Mouse (Mus musculus): ENCODE results near the gene Mad1l1. TPM values are rescaled to one million over a fixed set of nuclear protein-coding genes. Genes with fewer than 3 reads are reported as not detected.
"Not testable (repeated sequence)": the region's sequence is repeated elsewhere in the genome, so short reads cannot be mapped to it uniquely, and the experiment has no call there.

The Mad1l1 gene
- polyA plus RNA-seq, 1 experiment from 2014 or later: 44.1 TPM

DNA sequence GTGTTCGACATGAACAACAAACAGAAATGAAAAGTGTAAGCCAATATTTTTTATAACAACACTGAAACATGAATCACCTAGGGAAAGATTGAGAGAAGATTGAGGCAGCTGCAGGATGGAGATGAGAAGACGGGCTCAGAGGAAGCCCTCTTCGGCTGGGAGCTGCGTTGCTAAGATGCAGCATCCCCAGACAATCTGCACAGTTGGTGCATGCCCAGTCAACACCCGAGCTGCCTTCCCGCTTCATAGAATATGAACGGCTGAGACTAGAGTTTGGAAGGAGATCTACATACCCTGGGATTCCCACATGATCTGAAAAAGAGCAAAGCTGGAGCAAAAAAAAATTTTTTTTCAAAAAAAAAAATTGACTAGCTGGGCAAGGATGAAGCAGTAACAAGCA is 302.6 kb downstream of the Mad1l1 start:
- no peaks in the 10 kb centered on the region for H3K36me3 ChIP-seq
- H3K27me3 ChIP-seq (replicated peaks): no peaks in the 10 kb centered on the region
- no peaks in the 10 kb centered on the region for H3K9me3 ChIP-seq
- H3K9ac ChIP-seq: no peak overlapping the region
- peaks cover 5% of the 10 kb centered on the region; the same call in 1 of the 2 replicates for H3K4me1 ChIP-seq
- no peak overlapping the region for H3K4me2 ChIP-seq (replicated peaks)
- 88% methylated on average over 7 of the region's 7 CpGs for WGBS
- no peak overlapping the region for H3K4me3 ChIP-seq
- no peak overlapping the region for H3K27ac ChIP-seq
- ATAC-seq (ENCODE audit: low FRiP score, low read depth): no peak

DNA sequence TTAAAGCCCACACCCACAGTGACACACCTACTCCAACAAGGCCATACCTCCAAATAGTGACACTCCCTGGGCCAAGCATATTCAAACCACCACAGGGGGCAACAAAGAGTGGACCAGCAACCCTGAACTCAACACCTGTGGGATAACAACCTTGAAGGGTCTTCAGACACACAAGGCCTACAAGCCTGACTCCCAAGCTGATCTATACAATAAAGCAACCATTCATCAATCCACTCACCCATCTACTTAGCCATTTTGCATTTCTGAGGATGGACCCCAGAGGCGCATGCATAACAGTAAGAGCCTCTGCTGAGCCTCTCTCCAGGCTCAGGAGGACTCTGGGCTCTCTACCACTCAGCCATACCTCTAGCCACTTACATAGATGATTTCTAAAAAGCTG is 304.5 kb downstream of the Mad1l1 start:
- Histone ChIP-seq H3K27ac (no peak overlapping the region), H3K4me3 (no peak overlapping the region), H3K27me3 (replicated peaks) (no peaks in the 10 kb centered on the region), H3K4me1 (no peaks in the 10 kb centered on the region; the same call in 1 of the 2 replicates), H3K36me3 (no peaks in the 10 kb centered on the region), H3K4me2 (replicated peaks) (no peak overlapping the region), H3K9me3 (no peaks in the 10 kb centered on the region), H3K9ac (no peak overlapping the region)
- no peak for ATAC-seq (ENCODE audit: low FRiP score, low read depth)
- WGBS: 88% methylated on average over 1 of the region's 1 CpGs

DNA sequence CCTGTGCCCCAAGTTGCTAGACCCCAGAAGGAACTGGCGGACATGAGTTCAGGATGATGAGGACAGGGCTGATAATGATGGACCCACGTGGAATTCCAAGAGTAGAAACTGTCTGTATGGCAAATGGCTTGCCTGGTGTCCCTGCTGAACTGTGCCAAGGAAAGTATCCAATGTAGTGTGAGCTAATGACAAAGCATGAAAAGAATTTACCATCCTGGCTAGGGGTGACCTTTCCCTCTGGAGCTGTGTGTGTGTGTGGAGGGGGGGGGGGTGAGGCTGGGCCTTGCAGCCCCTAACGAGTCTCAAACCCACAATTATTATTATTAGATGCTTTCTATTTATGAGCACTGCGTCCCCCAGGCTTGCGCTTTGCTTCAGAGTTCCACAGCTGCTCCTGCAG is 307.7 kb downstream of the Mad1l1 start:
- no peak overlapping the region for H3K4me3 ChIP-seq
- H3K36me3 ChIP-seq: peaks cover 4% of the 10 kb centered on the region; the same call in 1 of the 2 replicates
- WGBS: 81% methylated on average over 5 of the region's 5 CpGs
- ATAC-seq (ENCODE audit: low FRiP score, low read depth): no peak
- H3K4me2 ChIP-seq (replicated peaks): no peak overlapping the region
- no peaks in the 10 kb centered on the region for H3K27me3 ChIP-seq (replicated peaks)
- no peaks in the 10 kb centered on the region; the same call in 1 of the 2 replicates for H3K4me1 ChIP-seq
- no peaks in the 10 kb centered on the region for H3K9me3 ChIP-seq
- no peak overlapping the region for H3K9ac ChIP-seq
- 0 out of 2 replicates have a peak overlapping the region, but pooled peaks have one; percentile 6 for H3K27ac ChIP-seq

DNA sequence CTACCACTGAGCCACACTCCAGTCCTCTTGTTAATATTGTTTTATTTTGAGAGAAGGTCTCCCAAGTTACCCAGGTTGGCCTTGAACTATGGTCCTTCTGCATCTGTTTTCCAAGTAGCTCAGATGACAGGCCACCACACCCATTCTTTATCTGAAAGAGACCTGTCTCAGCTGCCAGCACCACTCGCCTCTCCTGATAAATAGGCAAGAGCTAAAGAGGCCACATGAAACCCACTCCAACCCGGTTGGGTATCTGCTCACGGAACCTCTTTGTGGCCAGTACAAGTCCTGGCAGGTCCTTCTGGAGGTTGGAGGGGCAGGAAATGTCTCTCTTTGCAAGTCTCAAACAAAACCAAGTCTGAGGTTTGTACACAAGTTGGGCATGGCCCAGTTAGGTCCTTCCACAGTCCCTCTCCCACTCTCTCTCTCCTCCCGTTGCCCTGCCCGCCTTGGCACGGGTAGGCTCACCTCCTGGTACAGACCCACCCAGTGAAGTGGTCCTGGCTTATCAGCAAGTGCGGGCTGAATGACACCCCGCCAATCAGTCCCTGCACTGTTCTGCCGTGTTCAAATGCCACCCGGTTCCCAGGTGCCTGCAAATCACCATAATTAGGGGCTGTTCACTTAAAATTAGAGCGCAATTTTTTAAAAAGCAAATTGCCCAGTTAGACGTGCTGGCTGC is 308.9 kb downstream of the Mad1l1 start:
- Histone ChIP-seq H3K27ac (no peak overlapping the region), H3K4me2 (replicated peaks) (no peak overlapping the region), H3K36me3 (peaks cover 5% of the 10 kb centered on the region; the same call in 1 of the 2 replicates), H3K4me3 (no peak overlapping the region), H3K9me3 (no peaks in the 10 kb centered on the region), H3K9ac (no peak overlapping the region), H3K27me3 (replicated peaks) (no peaks in the 10 kb centered on the region), H3K4me1 (peaks cover 4% of the 10 kb centered on the region; the same call in 1 of the 2 replicates)
- no peak for ATAC-seq (ENCODE audit: low FRiP score, low read depth)
- 85% methylated on average over 12 of the region's 12 CpGs for WGBS

DNA sequence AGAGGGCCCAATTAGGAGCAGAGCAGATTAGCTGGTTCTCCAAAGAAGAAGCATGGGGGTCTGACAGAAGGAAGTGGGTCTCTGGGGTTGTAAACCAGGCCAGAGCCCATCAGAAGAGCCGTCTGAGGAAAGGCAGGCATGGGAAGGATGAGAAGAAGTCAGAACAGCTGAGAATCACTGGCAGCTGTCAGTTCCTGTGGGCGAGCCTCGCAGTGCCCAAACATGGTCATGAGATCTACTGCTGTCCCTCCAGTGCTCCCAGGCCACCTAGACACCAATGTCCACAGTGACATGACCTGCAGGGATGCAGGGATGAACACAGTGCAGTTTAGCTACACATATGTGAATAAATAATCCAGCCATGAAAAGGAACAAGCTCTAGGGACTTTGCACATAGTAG is 310.9 kb downstream of the Mad1l1 start:
- Histone ChIP-seq H3K27ac (no peak overlapping the region), H3K9me3 (no peaks in the 10 kb centered on the region), H3K4me3 (no peak overlapping the region), H3K36me3 (peaks cover 5% of the 10 kb centered on the region; the same call in 1 of the 2 replicates), H3K4me2 (replicated peaks) (no peak overlapping the region), H3K4me1 (peaks cover 4% of the 10 kb centered on the region; the same call in 1 of the 2 replicates), H3K27me3 (replicated peaks) (no peaks in the 10 kb centered on the region), H3K9ac (no peak overlapping the region)
- WGBS: 82% methylated on average over 3 of the region's 3 CpGs
- no peak for ATAC-seq (ENCODE audit: low FRiP score, low read depth)

DNA sequence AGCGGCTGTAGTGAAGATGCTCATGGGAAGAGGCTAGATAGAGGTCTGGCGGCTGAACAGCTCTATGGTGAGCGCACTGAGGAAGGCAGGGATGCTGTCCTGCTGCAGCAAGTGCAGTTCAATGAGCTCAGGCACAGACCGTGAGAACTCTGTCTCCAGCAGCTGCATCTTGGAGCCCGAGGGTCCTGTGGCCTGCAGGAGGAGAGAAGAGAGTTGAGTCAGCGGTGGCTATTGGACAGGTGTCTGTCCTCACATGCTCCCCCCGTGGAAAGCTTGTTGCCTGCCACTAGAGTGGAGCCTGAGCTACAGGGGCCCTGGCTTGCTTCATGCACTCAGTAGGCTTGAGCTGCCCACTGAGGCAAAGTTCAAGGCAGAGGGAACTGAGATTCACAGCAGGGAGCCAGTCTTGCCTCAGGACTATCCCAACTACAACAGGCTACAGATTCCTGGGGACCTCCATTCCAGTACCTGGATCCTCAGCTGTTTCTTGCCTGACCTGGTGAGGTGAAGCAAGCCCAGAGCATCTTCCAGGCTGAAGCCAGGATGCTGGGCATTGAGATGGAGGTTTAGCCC is 312.2 kb downstream of the Mad1l1 start:
- no peak for ATAC-seq (ENCODE audit: low FRiP score, low read depth)
- no peaks in the 10 kb centered on the region for H3K27me3 ChIP-seq (replicated peaks)
- no peak overlapping the region for H3K9ac ChIP-seq
- H3K9me3 ChIP-seq: no peaks in the 10 kb centered on the region
- H3K4me3 ChIP-seq: no peak overlapping the region
- no peak overlapping the region for H3K27ac ChIP-seq
- peaks cover 5% of the 10 kb centered on the region; the same call in 1 of the 2 replicates for H3K36me3 ChIP-seq
- H3K4me1 ChIP-seq: peaks cover 4% of the 10 kb centered on the region; the same call in 1 of the 2 replicates
- 88% methylated on average over 7 of the region's 7 CpGs for WGBS
- no peak overlapping the region for H3K4me2 ChIP-seq (replicated peaks)

DNA sequence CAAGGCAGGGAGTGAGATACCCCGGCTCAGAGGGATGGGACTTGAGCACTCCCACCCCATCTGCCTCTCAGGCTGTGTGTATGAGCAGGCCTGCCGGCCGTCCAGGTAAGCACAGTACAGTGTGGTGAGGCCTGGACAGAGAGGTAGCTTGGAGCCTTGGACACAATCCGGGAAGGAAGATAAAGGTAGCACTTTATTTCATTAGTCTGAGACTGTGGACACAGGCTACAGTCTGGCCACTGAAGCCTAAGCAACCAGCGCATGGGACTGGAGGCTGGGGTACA is 312.9 kb downstream of the Mad1l1 start:
- Histone ChIP-seq H3K4me1 (peaks cover 4% of the 10 kb centered on the region; the same call in 1 of the 2 replicates), H3K4me3 (no peak overlapping the region), H3K27me3 (replicated peaks) (no peaks in the 10 kb centered on the region), H3K27ac (no peak overlapping the region), H3K4me2 (replicated peaks) (no peak overlapping the region), H3K9me3 (no peaks in the 10 kb centered on the region), H3K9ac (no peak overlapping the region), H3K36me3 (peaks cover 5% of the 10 kb centered on the region; the same call in 1 of the 2 replicates)
- ATAC-seq (ENCODE audit: low FRiP score, low read depth): no peak
- 80% methylated on average over 5 of the region's 5 CpGs for WGBS

DNA sequence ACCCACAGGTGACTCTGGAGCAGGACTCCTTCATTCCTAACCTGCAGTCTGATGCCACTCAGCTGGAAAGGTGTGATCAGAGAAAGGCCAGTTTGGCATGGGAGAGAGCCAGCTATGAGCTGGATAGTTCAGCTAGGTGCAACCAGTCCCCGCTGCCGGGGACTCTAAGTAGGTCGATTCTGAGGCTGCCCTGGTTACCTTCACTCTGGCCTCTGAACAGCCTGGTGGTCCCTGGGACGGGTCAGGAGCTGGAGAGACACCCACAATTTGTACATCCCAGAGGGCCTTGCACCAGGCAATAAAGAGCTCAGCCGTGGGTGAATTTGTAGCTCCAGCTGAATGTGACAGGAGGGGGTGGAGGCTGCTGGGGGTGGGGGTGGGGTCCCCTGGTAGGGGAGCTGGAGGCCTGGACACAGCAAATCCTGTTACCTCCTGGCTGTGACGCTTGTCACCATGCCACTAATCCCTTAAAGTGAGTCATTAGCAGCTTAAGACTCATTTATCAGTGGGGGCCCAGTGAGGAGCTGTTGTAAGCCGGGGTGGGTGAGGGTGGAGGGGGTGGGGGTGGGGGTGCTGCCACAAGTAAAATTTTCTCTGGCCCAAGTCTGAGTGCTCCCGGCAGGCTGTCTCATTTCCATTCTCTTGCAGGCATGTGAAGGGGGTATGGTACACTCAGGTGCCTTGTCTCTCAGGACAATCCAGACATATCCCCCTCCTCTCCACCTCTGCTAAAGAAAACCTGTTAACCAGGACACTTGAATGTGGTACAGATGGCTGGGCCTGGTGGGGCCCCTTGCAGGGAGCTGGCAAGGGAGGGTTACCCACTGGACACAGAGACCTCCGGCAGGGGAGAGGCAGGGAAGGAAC is 313.5 kb downstream of the Mad1l1 start:
- WGBS: 44% methylated on average over 9 of the region's 9 CpGs
- Histone ChIP-seq H3K27ac (no peak overlapping the region), H3K4me1 (0 out of 2 replicates have a peak, but pooled peaks cover 4% of the 10 kb centered on the region), H3K27me3 (replicated peaks) (no peaks in the 10 kb centered on the region), H3K9me3 (no peaks in the 10 kb centered on the region), H3K36me3 (peaks cover 5% of the 10 kb centered on the region; the same call in 1 of the 2 replicates), H3K4me3 (no peak overlapping the region), H3K9ac (no peak overlapping the region), H3K4me2 (replicated peaks) (no peak overlapping the region)
- no peak for ATAC-seq (ENCODE audit: low FRiP score, low read depth)

DNA sequence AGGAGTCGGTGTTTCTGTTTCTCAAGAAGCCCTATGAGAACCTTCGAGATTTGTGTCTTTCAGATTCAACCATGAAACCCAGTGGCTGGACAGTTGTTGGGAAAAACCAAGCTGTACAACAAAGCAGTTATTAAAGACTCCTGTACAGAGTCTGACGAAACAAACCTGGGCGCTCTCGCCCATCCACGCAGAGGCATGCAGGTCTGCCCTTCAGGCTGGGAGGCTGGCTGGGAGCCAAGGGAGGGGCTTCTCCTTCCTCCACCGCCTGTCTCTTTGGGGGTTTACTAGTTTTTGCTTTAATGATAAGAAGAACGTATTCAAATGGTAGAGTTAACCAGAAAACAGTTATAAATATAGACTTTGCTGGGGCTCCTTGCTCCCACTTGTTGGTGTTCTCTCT is 314.5 kb downstream of the Mad1l1 start:
- Histone ChIP-seq H3K36me3 (peaks cover 5% of the 10 kb centered on the region; the same call in 1 of the 2 replicates), H3K4me3 (no peak overlapping the region), H3K4me2 (replicated peaks) (no peak overlapping the region), H3K27me3 (replicated peaks) (no peaks in the 10 kb centered on the region), H3K9ac (no peak overlapping the region), H3K9me3 (no peaks in the 10 kb centered on the region), H3K27ac (no peak overlapping the region), H3K4me1 (0 out of 2 replicates have a peak, but pooled peaks cover 9% of the 10 kb centered on the region)
- no peak for ATAC-seq (ENCODE audit: low FRiP score, low read depth)
- 89% methylated on average over 8 of the region's 8 CpGs for WGBS

DNA sequence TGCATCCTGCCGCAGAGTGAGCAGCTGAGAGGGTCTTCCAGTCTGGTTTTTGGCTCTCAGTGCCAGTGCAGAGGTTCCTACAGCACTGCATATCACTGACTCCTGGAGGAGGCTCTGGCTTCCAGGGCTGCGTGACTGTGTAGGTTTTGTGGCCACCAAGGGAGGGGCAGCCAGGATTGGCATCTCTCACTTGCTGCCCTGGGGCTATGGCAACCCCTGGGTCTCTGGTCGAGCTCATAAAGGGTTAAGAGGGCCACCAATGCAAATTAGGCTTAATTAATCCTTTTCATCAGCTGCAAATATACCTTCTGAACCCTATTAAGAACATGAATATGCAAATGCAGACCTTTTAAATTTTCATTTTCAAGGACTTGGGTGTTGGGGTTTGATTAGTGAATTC is 318.8 kb downstream of the Mad1l1 start:
- Histone ChIP-seq H3K27me3 (replicated peaks) (no peaks in the 10 kb centered on the region), H3K9me3 (no peaks in the 10 kb centered on the region), H3K4me1 (0 out of 2 replicates have a peak, but pooled peaks cover 5% of the 10 kb centered on the region), H3K4me3 (no peak overlapping the region), H3K9ac (no peak overlapping the region), H3K27ac (no peak overlapping the region), H3K36me3 (no peaks in the 10 kb centered on the region), H3K4me2 (replicated peaks) (no peak overlapping the region)
- 42% methylated on average over 3 of the region's 3 CpGs for WGBS
- ATAC-seq (ENCODE audit: low FRiP score, low read depth): no peak

DNA sequence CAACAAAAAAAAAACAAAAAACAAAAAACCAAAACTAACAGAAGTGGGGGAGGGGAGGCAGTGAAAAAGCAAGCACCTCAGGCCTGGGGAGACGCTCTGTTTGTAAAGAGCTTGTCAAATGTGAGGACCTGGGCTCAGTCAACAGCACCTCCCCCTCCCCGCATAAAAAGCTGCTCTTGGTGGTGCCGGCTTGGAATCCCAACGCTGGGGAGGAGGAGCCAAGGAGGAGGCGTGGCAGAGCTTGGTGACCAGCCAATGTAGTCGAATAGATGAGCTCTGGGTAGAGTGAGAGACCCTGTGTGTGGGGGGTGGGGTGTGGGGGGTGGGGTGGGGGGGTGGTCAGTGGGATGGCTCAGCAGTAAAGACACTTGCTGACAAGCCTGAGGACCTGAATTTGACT is 322.4 kb downstream of the Mad1l1 start:
- Histone ChIP-seq H3K4me2 (replicated peaks) (no peak overlapping the region), H3K27ac (no peak overlapping the region), H3K36me3 (no peaks in the 10 kb centered on the region), H3K27me3 (replicated peaks) (no peaks in the 10 kb centered on the region), H3K4me3 (no peak overlapping the region), H3K9me3 (no peaks in the 10 kb centered on the region), H3K9ac (no peak overlapping the region), H3K4me1 (0 out of 2 replicates have a peak, but pooled peaks cover 5% of the 10 kb centered on the region)
- no peak for ATAC-seq (ENCODE audit: low FRiP score, low read depth)
- 30% methylated on average over 6 of the region's 6 CpGs for WGBS

DNA sequence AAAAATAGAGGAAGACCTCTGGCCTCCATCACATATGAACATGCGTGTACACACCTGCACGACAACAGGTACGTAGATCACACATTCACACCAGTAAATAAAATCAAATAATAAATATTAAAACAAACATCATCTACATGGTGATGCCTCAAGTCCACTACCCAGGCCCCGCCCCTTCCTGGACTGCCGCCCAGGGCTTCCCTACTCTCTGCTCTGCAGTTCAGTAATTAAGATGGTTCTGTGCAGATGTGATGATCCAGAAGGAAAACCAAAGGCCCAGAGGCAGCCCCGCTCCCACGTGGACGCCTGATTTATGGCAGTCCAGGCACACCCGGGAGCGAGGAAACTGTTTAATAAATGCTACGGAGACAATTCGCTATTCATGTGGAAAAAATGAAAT is 323.0 kb downstream of the Mad1l1 start:
- H3K27ac ChIP-seq: not testable (repeated sequence)

More for the DNA sequence above, 323.0 kb downstream of the Mad1l1 start:
- H3K36me3 ChIP-seq; H3K4me2 ChIP-seq (replicated peaks); H3K27me3 ChIP-seq (replicated peaks); H3K9ac ChIP-seq; H3K9me3 ChIP-seq; H3K4me1 ChIP-seq; H3K4me3 ChIP-seq: not testable (repeated sequence)
- peak; percentile 44; the same call in 1 of the 2 replicates for ATAC-seq (ENCODE audit: low FRiP score, low read depth)
- WGBS: 56% methylated on average over 12 of the region's 12 CpGs

All from neural tube, embryonic 12.5 days (tissue).